Mouse (Mus musculus): ENCODE results near the gene Sema6d.
A peak's percentile ranks its signal among the peaks of the same experiment; 100 is the strongest.

DNA sequence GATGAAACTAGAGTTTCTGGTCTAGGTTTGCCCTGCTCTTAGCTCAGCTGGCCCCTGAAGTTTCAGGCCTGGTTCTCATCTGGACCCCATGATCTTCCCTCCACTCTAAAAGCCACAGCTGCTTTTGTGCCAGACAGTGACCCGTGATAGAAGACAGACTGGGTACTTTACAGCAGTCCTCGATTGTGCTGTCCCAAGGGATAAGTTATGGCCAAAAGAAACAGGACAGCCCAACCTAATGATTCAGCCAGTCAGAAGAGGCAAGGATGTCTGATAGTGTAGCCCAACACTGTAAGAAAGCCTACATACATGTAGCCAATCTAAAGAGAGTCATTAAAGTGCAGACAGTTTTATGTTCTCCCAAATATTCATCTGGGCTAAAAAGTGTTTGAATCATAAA, 371.2 kb downstream of the Sema6d start:
- TF ChIP-seq CTCF (IDR thresholded peaks at IDR 0.05) (no peak), POLR2A (IDR thresholded peaks at IDR 0.05; ENCODE audit: insufficient read depth, low read depth, low read length) (no peak), EP300 (IDR thresholded peaks at IDR 0.05; ENCODE audit: insufficient read depth, low read depth, low read length) (0 out of 2 replicates have a peak, but pooled peaks have one; percentile 9)
